Mouse (Mus musculus) heart, postnatal 0 days (tissue): Measurements from ENCODE around the gene Cenpo. TPM values are rescaled to one million over a fixed set of nuclear protein-coding genes. Genes with fewer than 3 reads are reported as not detected.

Experiments used
- ATAC-seq: fragments of 200-750 bp; cut with Nextera tagmentation; 2 replicates; pipeline ENCODE4 v1.8.0; 2017; ENCODE audit warnings: low read depth, moderate number of reproducible peaks, moderate library complexity; ENCODE audit not compliant: insufficient read depth
- DNase-seq: peaks from one replicate; pipeline ENCODE4 v3.0.0-alpha.2; 2016; ENCODE audit warnings: low spot score
- H3K27ac ChIP-seq: fragments of 300-500 bp; sonication (generic); 2 replicates; pipeline ENCODE4 v1.5.1; 2014; ENCODE audit warnings: low read depth, mild to moderate bottlenecking
- H3K27me3 ChIP-seq: fragments of 300-500 bp; sonication (generic); 2 replicates; pipeline ENCODE4 v1.6.1; 2014; ENCODE audit warnings: low read length, mixed read lengths; ENCODE audit not compliant: control insufficient read depth, insufficient read depth
- H3K36me3 ChIP-seq: fragments of 300-500 bp; sonication (generic); replicated peaks from 2 replicates; pipeline ENCODE4 v1.6.1; 2014; ENCODE audit warnings: low read length, mixed read lengths; ENCODE audit not compliant: control insufficient read depth, insufficient read depth
- H3K4me1 ChIP-seq: fragments of 300-500 bp; sonication (generic); 2 replicates; pipeline ENCODE4 v1.6.1; 2014; ENCODE audit warnings: antibody characterized with exemption; ENCODE audit not compliant: control insufficient read depth, insufficient read depth
- H3K4me2 ChIP-seq: fragments of 300-500 bp; sonication (generic); 2 replicates; pipeline ENCODE4 v1.6.1; 2014; ENCODE audit warnings: low read depth, mild to moderate bottlenecking, low read length, moderate library complexity
- H3K4me3 ChIP-seq: fragments of 300-500 bp; sonication (generic); 2 replicates; pipeline ENCODE4 v1.5.1; 2014; ENCODE audit warnings: low read depth, low read length
- H3K9ac ChIP-seq: fragments of 300-500 bp; sonication (generic); replicated peaks from 2 replicates; pipeline ENCODE4 v1.6.1; 2014; ENCODE audit warnings: low read depth, low read length, mixed read lengths
- H3K9me3 ChIP-seq: fragments of 300-500 bp; sonication (generic); replicated peaks from 2 replicates; pipeline ENCODE4 v1.6.1; 2016; ENCODE audit warnings: low read length; ENCODE audit not compliant: control insufficient read depth
- CTCF ChIP-seq: IDR thresholded peaks from 2 replicates; pipeline ENCODE4 v1.5.1; 2016; ENCODE audit warnings: antibody characterized with exemption, control low read depth, low read depth
- EP300 ChIP-seq: IDR thresholded peaks from 2 replicates; pipeline ENCODE4 v1.6.1; 2016; ENCODE audit warnings: antibody characterized with exemption, low read depth
- WGBS: fragments of 180-500 bp; shearing (Covaris S2); extraction: QIAGEN DNeasy Blood & Tissue Kit; methylation state at CpG from one replicate; pipeline ENCODE4 v1.1.7; 2014; 5-methylcytosine and 5-hydroxymethylcytosine counted together
- polyA plus RNA-seq: library from polyadenylated mRNA; unstranded; fragments of >200 nt; fragmentation: Nextera tagmentation; extraction: Ambion mirVana; gene quantifications from 2 replicates; pipeline ENCODE4 v1.2.1, GENCODE M21; 2015
- total RNA-seq: library from RNA; depleted of rRNA; stranded (reverse); fragments of >200 nt; gene quantifications from 2 replicates; pipeline ENCODE4 v1.2.3, GENCODE M21; 2014; ENCODE audit warnings: low replicate concordance

Cenpo gene
- total and polyA plus RNA-seq, 2 experiments from 2014 or later: 3.1 to 14.2 TPM

GRCm38 (mm10) chr12:4237481-4237880, 3.4 kb upstream of the Cenpo start:
- H3K9ac ChIP-seq: no peak overlapping the region
- H3K4me2 ChIP-seq: no peak overlapping the region
- no peak for TF ChIP-seq EP300
- TF ChIP-seq CTCF: no peak
- H3K27ac ChIP-seq: no peak overlapping the region
- ATAC-seq: no peak
- DNase-seq: no peak
- no peaks in the 10 kb centered on the region for H3K9me3 ChIP-seq
- WGBS: 90% methylated on average over 15 of the region's 15 CpGs
- H3K36me3 ChIP-seq: peaks cover 16% of the 10 kb centered on the region
- no peak overlapping the region for H3K4me3 ChIP-seq
- no peaks in the 10 kb centered on the region for H3K27me3 ChIP-seq
- H3K4me1 ChIP-seq: peaks cover 23% of the 10 kb centered on the region

GRCm38 (mm10) chr12:4232777-4233176, 1.3 kb downstream of the Cenpo start:
- no peak for DNase-seq
- H3K27me3 ChIP-seq: no peaks in the 10 kb centered on the region
- 34% methylated on average over 4 of the region's 4 CpGs for WGBS
- peak overlapping the region; percentile 61; the same call in 1 of the 2 replicates for H3K9ac ChIP-seq
- no peak for ATAC-seq
- no peak for TF ChIP-seq EP300
- TF ChIP-seq CTCF: no peak
- H3K4me3 ChIP-seq: peak overlapping the region; percentile 64
- peaks cover 30% of the 10 kb centered on the region for H3K36me3 ChIP-seq
- H3K27ac ChIP-seq: no peak overlapping the region
- peaks cover 13% of the 10 kb centered on the region; the same call in 1 of the 2 replicates for H3K4me1 ChIP-seq
- H3K9me3 ChIP-seq: no peaks in the 10 kb centered on the region
- H3K4me2 ChIP-seq: peak overlapping the region; percentile 81

GRCm38 (mm10) chr12:4230156-4230555, 3.9 kb downstream of the Cenpo start:
- no peak for TF ChIP-seq EP300
- no peak for TF ChIP-seq CTCF
- Histone ChIP-seq H3K4me1 (peaks cover 13% of the 10 kb centered on the region; the same call in 1 of the 2 replicates), H3K9me3 (no peaks in the 10 kb centered on the region), H3K4me3 (no peak overlapping the region), H3K27me3 (no peaks in the 10 kb centered on the region), H3K9ac (no peak overlapping the region), H3K36me3 (peaks cover 38% of the 10 kb centered on the region), H3K4me2 (no peak overlapping the region), H3K27ac (no peak overlapping the region)
- ATAC-seq (no peak), DNase-seq (no peak)
- WGBS: 88% methylated on average over 7 of the region's 7 CpGs

GRCm38 (mm10) chr12:4212908-4213307, 21.2 kb downstream of the Cenpo start:
- no peaks in the 10 kb centered on the region for H3K4me1 ChIP-seq
- H3K36me3 ChIP-seq: peaks cover 64% of the 10 kb centered on the region
- H3K27me3 ChIP-seq: no peaks in the 10 kb centered on the region
- ATAC-seq (no peak), DNase-seq (no peak)
- H3K9ac ChIP-seq: no peak overlapping the region
- H3K4me3 ChIP-seq: no peak overlapping the region
- no peak overlapping the region for H3K27ac ChIP-seq
- no peaks in the 10 kb centered on the region for H3K9me3 ChIP-seq
- TF ChIP-seq CTCF: no peak
- WGBS: 54% methylated on average over 8 of the region's 8 CpGs
- no peak overlapping the region for H3K4me2 ChIP-seq

GRCm38 (mm10) chr12:4211174-4211573, 22.9 kb downstream of the Cenpo start:
- ATAC-seq (no peak), DNase-seq (no peak)
- Histone ChIP-seq H3K4me1 (no peaks in the 10 kb centered on the region), H3K36me3 (peaks cover 55% of the 10 kb centered on the region), H3K27ac (no peak overlapping the region), H3K9me3 (no peaks in the 10 kb centered on the region), H3K4me3 (no peak overlapping the region), H3K9ac (no peak overlapping the region), H3K4me2 (no peak overlapping the region), H3K27me3 (no peaks in the 10 kb centered on the region)
- WGBS: 79% methylated on average over 9 of the region's 9 CpGs
- TF ChIP-seq CTCF (no peak), EP300 (no peak)

GRCm38 (mm10) chr12:4209196-4209595, 24.9 kb downstream of the Cenpo start:
- no peak for DNase-seq
- Histone ChIP-seq H3K9ac (no peak overlapping the region), H3K36me3 (peaks cover 44% of the 10 kb centered on the region), H3K4me1 (no peaks in the 10 kb centered on the region), H3K4me2 (no peak overlapping the region), H3K9me3 (no peaks in the 10 kb centered on the region), H3K27ac (no peak overlapping the region), H3K4me3 (no peak overlapping the region), H3K27me3 (no peaks in the 10 kb centered on the region)
- ATAC-seq: no peak
- WGBS: 89% methylated on average over 9 of the region's 9 CpGs
- TF ChIP-seq CTCF: no peak
- TF ChIP-seq EP300: no peak
